Mouse (Mus musculus) frontal cortex, postnatal 14 days (tissue): ENCODE data around the gene Vhl.
"Not testable (repeated sequence)": the region's sequence is repeated elsewhere in the genome, so short reads cannot be mapped to it uniquely, and the experiment has no call there.

Experiments used
- DNase-seq, 2 experiments: peaks; one replicate each; pipeline ENCODE4 v3.0.0; 2022; ENCODE audit warnings: low spot score in 2 of 2

Gene Vhl

GRCm38 (mm10) chr6:113661353-113662241, 37.8 kb downstream of the Vhl start:
- no peak for DNase-seq

- DNase-seq: no peak
These were observed 39.4 kb downstream of the Vhl start for GRCm38 (mm10) chr6:113662964-113663700.

GRCm38 (mm10) chr6:113664305-113664704, 40.5 kb downstream of the Vhl start:
- no peak for DNase-seq

- DNase-seq: no peak
These were observed 43.9 kb downstream of the Vhl start for GRCm38 (mm10) chr6:113667611-113668122.

- DNase-seq: no peak
These were observed 44.8 kb downstream of the Vhl start for GRCm38 (mm10) chr6:113668287-113669154.

- no peak for DNase-seq
These were observed 46.1 kb downstream of the Vhl start for GRCm38 (mm10) chr6:113669821-113670220.

GRCm38 (mm10) chr6:113672029-113672428, 48.3 kb downstream of the Vhl start:
- DNase-seq: not testable (repeated sequence)

- DNase-seq: no peak
These were observed 49.2 kb downstream of the Vhl start for GRCm38 (mm10) chr6:113672989-113673388.

GRCm38 (mm10) chr6:113675234-113675633, 51.5 kb downstream of the Vhl start:
- no peak for DNase-seq

GRCm38 (mm10) chr6:113675991-113676390, 52.2 kb downstream of the Vhl start:
- no peak for DNase-seq

GRCm38 (mm10) chr6:113677070-113677734, 53.4 kb downstream of the Vhl start:
- DNase-seq: no peak

- DNase-seq: no peak
These were observed 54.7 kb downstream of the Vhl start for GRCm38 (mm10) chr6:113678246-113679012.

- no peak for DNase-seq
These were observed 56.3 kb downstream of the Vhl start for GRCm38 (mm10) chr6:113679993-113680566.
